Mouse (Mus musculus) neutrophil, adult 5-6 weeks (primary cell): ENCODE measurements around the gene Oaz2. TPM values are rescaled to one million over a fixed set of nuclear protein-coding genes. Genes with fewer than 3 reads are reported as not detected.
"Not testable (repeated sequence)": the region's sequence is repeated elsewhere in the genome, so short reads cannot be mapped to it uniquely, and the experiment has no call there.

Source experiments
- ATAC-seq: fragments of 151-379, 151-347 bp; 2 replicates; pipeline ENCODE4 v1.8.0; 2017; ENCODE audit warnings: mild to moderate bottlenecking, moderate TSS enrichment; ENCODE audit not compliant: insufficient number of reproducible peaks, poor library complexity, low FRiP score, severe bottlenecking; ENCODE audit errors: extremely low read depth
- total RNA-seq: library from RNA; stranded (forward); fragments of 200-1000 nt; gene quantifications from 2 replicates; pipeline ENCODE4 v1.2.3, GENCODE M21; 2017

Gene Oaz2
- total RNA-seq, 1 experiment from 2014 or later, result 53.5 TPM

GRCm38 (mm10) chr9:65681634-65681940, 13.8 kb downstream of the Oaz2 start:
- no peak for ATAC-seq

- no peak for ATAC-seq
These were observed 14.4 kb downstream of the Oaz2 start for GRCm38 (mm10) chr9:65682183-65682582.

- no peak for ATAC-seq
These were observed 15.2 kb downstream of the Oaz2 start for GRCm38 (mm10) chr9:65682994-65683393.

- ATAC-seq, result no peak
These were observed 16.9 kb downstream of the Oaz2 start for GRCm38 (mm10) chr9:65684704-65685103.

- not testable (repeated sequence) for ATAC-seq
These were observed 22.1 kb downstream of the Oaz2 start for GRCm38 (mm10) chr9:65689869-65690268.

GRCm38 (mm10) chr9:65692466-65692865, 24.7 kb downstream of the Oaz2 start:
- ATAC-seq, result no peak

GRCm38 (mm10) chr9:65692959-65693603, 25.3 kb downstream of the Oaz2 start:
- peak; percentile 57; the same call in 1 of the 2 replicates for ATAC-seq

- no peak for ATAC-seq
These were observed 27.8 kb downstream of the Oaz2 start for GRCm38 (mm10) chr9:65695646-65696045.

- ATAC-seq, result no peak
These were observed 28.5 kb downstream of the Oaz2 start for GRCm38 (mm10) chr9:65696337-65696736.

- no peak for ATAC-seq
These were observed 29.6 kb downstream of the Oaz2 start for GRCm38 (mm10) chr9:65697356-65697755.

GRCm38 (mm10) chr9:65697992-65698391, 30.2 kb downstream of the Oaz2 start:
- no peak for ATAC-seq

- ATAC-seq, result no peak
These were observed 32.7 kb downstream of the Oaz2 start for GRCm38 (mm10) chr9:65700504-65700903.

GRCm38 (mm10) chr9:65702286-65702685, 34.5 kb downstream of the Oaz2 start:
- no peak for ATAC-seq

- ATAC-seq, result no peak
These were observed 35.4 kb downstream of the Oaz2 start for GRCm38 (mm10) chr9:65703241-65703640.

- ATAC-seq, result no peak
These were observed 36.3 kb downstream of the Oaz2 start for GRCm38 (mm10) chr9:65703926-65704595.

- ATAC-seq, result no peak
These were observed 50.4 kb downstream of the Oaz2 start for GRCm38 (mm10) chr9:65718195-65718594.

GRCm38 (mm10) chr9:65721161-65721566, 53.4 kb downstream of the Oaz2 start:
- no peak for ATAC-seq

GRCm38 (mm10) chr9:65724471-65725290, 56.9 kb downstream of the Oaz2 start:
- ATAC-seq, result no peak

- no peak for ATAC-seq
These were observed 57.5 kb downstream of the Oaz2 start for GRCm38 (mm10) chr9:65725291-65725622.

GRCm38 (mm10) chr9:65726431-65726830, 58.6 kb downstream of the Oaz2 start:
- no peak for ATAC-seq
